ENCODE assay signal across 12 mouse cellular contexts in genomic region chr7:45119780-45120709, GRCm38 (mm10). TPM values are rescaled to one million over a fixed set of nuclear protein-coding genes. Genes with fewer than 3 reads are reported as not detected.
DNase-seq lines count a peak whose midpoint lies in the region; ATAC-seq lines count a peak whose summit lies in the region.
"Had no signal": no experiment of that assay in that cellular context is flagged by ENCODE, and none has a peak within 500 bp of the region (broad histone marks: within the 10 kb centered on the region; RNA-seq: fewer than 3 reads in every experiment).

No protein-coding gene starts in this region.

- no peak overlapping the region for H3K27ac ChIP-seq in heart, embryonic 13.5 days (replicated peaks)
- H3K27ac ChIP-seq in neural tube, embryonic 11.5 days (ENCODE audit: low read depth, low read length) = no peak overlapping the region
- no peak overlapping the region for H3K27ac ChIP-seq in neural tube, embryonic 15.5 days (replicated peaks)
- H3K27ac ChIP-seq: hindbrain, embryonic 12.5 days; limb, embryonic 13.5 days; macrophage; neural tube, embryonic 13.5 days had no signal

- no peaks in the 10 kb centered on the region for H3K9me3 ChIP-seq in heart, embryonic 13.5 days
- H3K9me3 ChIP-seq in neural tube, embryonic 11.5 days (ENCODE audit: control insufficient read depth, low read length) = no peaks in the 10 kb centered on the region
- no peaks in the 10 kb centered on the region for H3K9me3 ChIP-seq in neural tube, embryonic 15.5 days (replicated peaks)
- H3K9me3 ChIP-seq: hindbrain, embryonic 12.5 days; limb, embryonic 13.5 days; neural tube, embryonic 13.5 days had no signal

- 0 out of 2 replicates have a peak overlapping the region, but pooled peaks have one; percentile 16 for H3K9ac ChIP-seq in heart, embryonic 13.5 days
- no peak overlapping the region for H3K9ac ChIP-seq in neural tube, embryonic 11.5 days (ENCODE audit: low read length)
- 0 out of 2 replicates have a peak overlapping the region, but pooled peaks have one; percentile 5 for H3K9ac ChIP-seq in neural tube, embryonic 15.5 days (replicated peaks)
- H3K9ac ChIP-seq: hindbrain, embryonic 12.5 days; neural tube, embryonic 13.5 days had no signal

- H3K4me3 ChIP-seq in heart, embryonic 13.5 days = no peak overlapping the region
- 0 out of 2 replicates have a peak overlapping the region, but pooled peaks have one; percentile 6 for H3K4me3 ChIP-seq in neural tube, embryonic 11.5 days (ENCODE audit: low read depth, low read length)
- H3K4me3 ChIP-seq in neural tube, embryonic 15.5 days (replicated peaks) = no peak overlapping the region
- H3K4me3 ChIP-seq: hindbrain, embryonic 12.5 days; limb, embryonic 13.5 days; neural tube, embryonic 13.5 days had no signal

- peaks cover 61% of the 10 kb centered on the region for H3K36me3 ChIP-seq in heart, embryonic 13.5 days
- peaks cover 27% of the 10 kb centered on the region for H3K36me3 ChIP-seq in neural tube, embryonic 11.5 days (ENCODE audit: control insufficient read depth, insufficient read depth, low read length)
- peaks cover 49% of the 10 kb centered on the region for H3K36me3 ChIP-seq in neural tube, embryonic 15.5 days

- no peak overlapping the region for H3K4me2 ChIP-seq in heart, embryonic 13.5 days
- H3K4me2 ChIP-seq in neural tube, embryonic 11.5 days (ENCODE audit: low read depth) = no peak overlapping the region
- no peak overlapping the region for H3K4me2 ChIP-seq in neural tube, embryonic 15.5 days
- H3K4me2 ChIP-seq: hindbrain, embryonic 12.5 days; limb, embryonic 13.5 days; neural tube, embryonic 13.5 days had no signal

- 73% methylated on average over 5 of the region's 5 CpGs for WGBS in heart, embryonic 13.5 days
- 87% methylated on average over 5 of the region's 5 CpGs for WGBS in neural tube, embryonic 11.5 days
- 77% methylated on average over 5 of the region's 5 CpGs for WGBS in neural tube, embryonic 15.5 days

- no peak for DNase-seq in heart, adult 9 months (ENCODE audit: low spot score in 2 of 2)
- no peak for DNase-seq in neural tube, embryonic 11.5 days (ENCODE audit: low spot score)
- DNase-seq in neural tube, embryonic 10.5 days (ENCODE audit: extremely low spot score, low spot score) = no peak
- peak; percentile 34 for DNase-seq in ZHBTc4 (ENCODE audit: low read depth, low spot score)
- no peak for DNase-seq in left cerebral cortex, adult 11 months (ENCODE audit: low spot score)
- DNase-seq in cerebellum, adult 8-10 months = no peak

- no peaks in the 10 kb centered on the region for H3K27me3 ChIP-seq in heart, embryonic 13.5 days (replicated peaks)
- H3K27me3 ChIP-seq in neural tube, embryonic 11.5 days (ENCODE audit: control insufficient read depth, insufficient read depth, low read length) = no peaks in the 10 kb centered on the region
- H3K27me3 ChIP-seq in neural tube, embryonic 15.5 days (replicated peaks) = no peaks in the 10 kb centered on the region
- H3K27me3 ChIP-seq: hindbrain, embryonic 12.5 days; limb, embryonic 13.5 days; neural tube, embryonic 13.5 days had no signal

- no peak for ATAC-seq in heart, embryonic 13.5 days (ENCODE audit: extremely low read depth, insufficient number of reproducible peaks, low FRiP score, low TSS enrichment)
- no peak for ATAC-seq in neural tube, embryonic 11.5 days (ENCODE audit: insufficient read depth, low FRiP score, low TSS enrichment)
- no peak for ATAC-seq in neural tube, embryonic 15.5 days (ENCODE audit: low FRiP score)

- peaks cover 47% of the 10 kb centered on the region for H3K4me1 ChIP-seq in heart, embryonic 13.5 days
- peaks cover 11% of the 10 kb centered on the region; the same call in 1 of the 2 replicates for H3K4me1 ChIP-seq in neural tube, embryonic 11.5 days (ENCODE audit: control insufficient read depth, insufficient read depth, low read length)
- H3K4me1 ChIP-seq in neural tube, embryonic 15.5 days = peaks cover 25% of the 10 kb centered on the region

RNA-seq across cellular contexts. Expression of gene Rps11, which starts 4.2 kb away (rescaled TPM):
- 982 and 1,095 TPM in 2 replicates for polyA plus RNA-seq in heart, embryonic 13.5 days (2015; fragmentation: Nextera tagmentation; extraction: Ambion mirVana)
- polyA plus RNA-seq in neural tube, embryonic 11.5 days (2014; fragmentation: Nextera tagmentation; extraction: Ambion mirVana) = 1,454 and 1,462 TPM in 2 replicates
- polyA plus RNA-seq in neural tube, embryonic 15.5 days (2015; fragmentation: Nextera tagmentation; extraction: Ambion mirVana) = 759 and 947 TPM in 2 replicates

RNA-seq across cellular contexts. Expression of gene Rpl13a, which starts 8.5 kb away (rescaled TPM):
- 688 and 785 TPM in 2 replicates for polyA plus RNA-seq in heart, embryonic 13.5 days (2015; fragmentation: Nextera tagmentation; extraction: Ambion mirVana)
- polyA plus RNA-seq in neural tube, embryonic 11.5 days (2014; fragmentation: Nextera tagmentation; extraction: Ambion mirVana) = 1,071 and 1,190 TPM in 2 replicates
- polyA plus RNA-seq in neural tube, embryonic 15.5 days (2015; fragmentation: Nextera tagmentation; extraction: Ambion mirVana) = 649 and 787 TPM in 2 replicates

RNA-seq across cellular contexts. Expression of gene Gm45713, which starts 16.0 kb away (rescaled TPM):
- 0.17 TPM in 1 of 2 replicates, not detected in the other for polyA plus RNA-seq in heart, embryonic 13.5 days (2015; fragmentation: Nextera tagmentation; extraction: Ambion mirVana)
- 0.21 and 0.30 TPM in 2 replicates for polyA plus RNA-seq in neural tube, embryonic 11.5 days (2014; fragmentation: Nextera tagmentation; extraction: Ambion mirVana)
- polyA plus RNA-seq in neural tube, embryonic 15.5 days (2015; fragmentation: Nextera tagmentation; extraction: Ambion mirVana) = 0.12 and 0.24 TPM in 2 replicates
- polyA plus RNA-seq: hindbrain, embryonic 12.5 days; macrophage had no signal

RNA-seq across cellular contexts. Expression of gene Flt3l, which starts 16.2 kb away (rescaled TPM):
- polyA plus RNA-seq in heart, embryonic 13.5 days (2015; fragmentation: Nextera tagmentation; extraction: Ambion mirVana) = 0.88 and 1.0 TPM in 2 replicates
- polyA plus RNA-seq in neural tube, embryonic 11.5 days (2014; fragmentation: Nextera tagmentation; extraction: Ambion mirVana) = 0.76 and 0.85 TPM in 2 replicates
- 1.8 and 3.8 TPM in 2 replicates for polyA plus RNA-seq in neural tube, embryonic 15.5 days (2015; fragmentation: Nextera tagmentation; extraction: Ambion mirVana)

RNA-seq across cellular contexts. Expression of gene Fcgrt, which starts 16.4 kb away (rescaled TPM):
- polyA plus RNA-seq in heart, embryonic 13.5 days (2015; fragmentation: Nextera tagmentation; extraction: Ambion mirVana) = 38.0 and 38.1 TPM in 2 replicates
- 11.3 and 12.8 TPM in 2 replicates for polyA plus RNA-seq in neural tube, embryonic 11.5 days (2014; fragmentation: Nextera tagmentation; extraction: Ambion mirVana)
- polyA plus RNA-seq in neural tube, embryonic 15.5 days (2015; fragmentation: Nextera tagmentation; extraction: Ambion mirVana) = 33.8 and 42.7 TPM in 2 replicates
